Mouse (Mus musculus) stomach, embryonic 15.5 days (tissue): ENCODE measurements around the gene Zbtb46. TPM values are rescaled to one million over a fixed set of nuclear protein-coding genes. Genes with fewer than 3 reads are reported as not detected.
A peak's percentile ranks its signal among the peaks of the same experiment; 100 is the strongest.
"Not testable (repeated sequence)": the region's sequence is repeated elsewhere in the genome, so short reads cannot be mapped to it uniquely, and the experiment has no call there.

Experiments used
- ATAC-seq: fragments of 200-750 bp; cut with Nextera tagmentation; 2 replicates; pipeline ENCODE4 v1.8.0; 2017; ENCODE audit warnings: low read depth, moderate number of reproducible peaks, moderate TSS enrichment; ENCODE audit not compliant: insufficient read depth, low FRiP score
- H3K27ac ChIP-seq: fragments of 300-500 bp; sonication (generic); 2 replicates; pipeline ENCODE4 v1.5.1; 2015; ENCODE audit warnings: mild to moderate bottlenecking, inconsistent platforms
- H3K27me3 ChIP-seq: fragments of 300-500 bp; sonication (generic); replicated peaks from 2 replicates; pipeline ENCODE4 v1.6.1; 2015; ENCODE audit warnings: inconsistent platforms
- H3K36me3 ChIP-seq: fragments of 300-500 bp; sonication (generic); 2 replicates; pipeline ENCODE4 v1.6.1; 2015; ENCODE audit warnings: inconsistent platforms
- H3K4me1 ChIP-seq: fragments of 300-500 bp; sonication (generic); 2 replicates; pipeline ENCODE4 v1.6.1; 2015; ENCODE audit warnings: inconsistent platforms
- H3K4me2 ChIP-seq: fragments of 300-500 bp; sonication (generic); 2 replicates; pipeline ENCODE4 v1.6.1; 2015; ENCODE audit warnings: mild to moderate bottlenecking, inconsistent platforms
- H3K4me3 ChIP-seq: fragments of 300-500 bp; sonication (generic); replicated peaks from 2 replicates; pipeline ENCODE4 v1.5.1; 2015; ENCODE audit warnings: inconsistent platforms
- H3K9ac ChIP-seq: fragments of 300-500 bp; sonication (generic); 2 replicates; pipeline ENCODE4 v1.6.1; 2015; ENCODE audit warnings: inconsistent platforms
- H3K9me3 ChIP-seq: fragments of 300-500 bp; sonication (generic); 2 replicates; pipeline ENCODE4 v1.6.1; 2016; ENCODE audit warnings: inconsistent platforms
- WGBS: fragments of 180-500 bp; shearing (Covaris S2); methylation state at CpG from one replicate; pipeline ENCODE4 v1.1.7; 2015; 5-methylcytosine and 5-hydroxymethylcytosine counted together
- polyA plus RNA-seq: library from polyadenylated mRNA; unstranded; fragments of >200 nt; fragmentation: Nextera tagmentation; extraction: Ambion mirVana; gene quantifications from 2 replicates; pipeline ENCODE4 v1.2.1, GENCODE M21; 2015

Gene Zbtb46
- 9.7 and 10.0 TPM in 2 replicates for polyA plus RNA-seq

- no peaks in the 10 kb centered on the region for H3K36me3 ChIP-seq
Observed at GRCm38 (mm10) chr2:181459153-181459672, at the start of gene Zbtb46. Gene Zbtb46, minus strand, starts transcription at chr2:181459426.

GRCm38 (mm10) chr2:181498644-181499043 lies 39.4 kb upstream of the Zbtb46 start:
- Histone ChIP-seq H3K36me3 (peaks cover 25% of the 10 kb centered on the region), H3K9ac (no peak overlapping the region), H3K4me2 (no peak overlapping the region), H3K9me3 (no peaks in the 10 kb centered on the region), H3K27me3 (no peaks in the 10 kb centered on the region), H3K4me1 (peaks cover 8% of the 10 kb centered on the region), H3K27ac (no peak overlapping the region), H3K4me3 (no peak overlapping the region)
- WGBS = 67% methylated on average over 4 of the region's 4 CpGs
- no peak for ATAC-seq

More at GRCm38 (mm10) chr2:181459153-181459672, at the start of gene Zbtb46:
- Histone ChIP-seq H3K9ac (peak within 1 kb of the TSS; percentile 71), H3K27me3 (peaks cover 4% of the 10 kb centered on the region; the same call in 1 of the 2 replicates), H3K4me2 (peak within 1 kb of the TSS; percentile 99), H3K4me1 (peaks cover 27% of the 10 kb centered on the region), H3K27ac (peak within 1 kb of the TSS; percentile 75), H3K4me3 (peak within 1 kb of the TSS; percentile 97), H3K9me3 (no peaks in the 10 kb centered on the region)
- WGBS = under 1% methylated on average over 48 of the region's 83 CpGs
- ATAC-seq = peak; percentile 89

GRCm38 (mm10) chr2:181497548-181497875 lies 38.3 kb upstream of the Zbtb46 start:
- Histone ChIP-seq H3K27ac (peak overlapping the region; percentile 98), H3K9me3 (no peaks in the 10 kb centered on the region), H3K36me3 (peaks cover 16% of the 10 kb centered on the region), H3K4me1 (peaks cover 8% of the 10 kb centered on the region), H3K27me3 (no peaks in the 10 kb centered on the region), H3K4me2 (peak overlapping the region; percentile 87), H3K4me3 (peak overlapping the region; percentile 96), H3K9ac (peak overlapping the region; percentile 98)
- peak; percentile 82 for ATAC-seq
- under 1% methylated on average over 12 of the region's 12 CpGs for WGBS

- H3K4me2 ChIP-seq = peak within 1 kb of the TSS; percentile 87
- under 1% methylated on average over 46 of the region's 46 CpGs for whole genome bisulfite sequencing
- ATAC-seq = peak; percentile 96
- no peaks in the 10 kb centered on the region for H3K27me3 ChIP-seq
- H3K4me3 ChIP-seq = peak within 1 kb of the TSS; percentile 96
- H3K36me3 ChIP-seq = peaks cover 13% of the 10 kb centered on the region
- peak within 1 kb of the TSS; percentile 98 for H3K27ac ChIP-seq
- peaks cover 8% of the 10 kb centered on the region for H3K4me1 ChIP-seq
- H3K9me3 ChIP-seq = no peaks in the 10 kb centered on the region
- H3K9ac ChIP-seq = peak within 1 kb of the TSS; percentile 98
Observed at GRCm38 (mm10) chr2:181496831-181497547, 37.8 kb upstream of the Zbtb46 start, which contains the start of gene Tpd52l2. Gene Tpd52l2, plus strand, starts transcription at chr2:181497142.

- no peaks in the 10 kb centered on the region for H3K9me3 ChIP-seq
- H3K27ac ChIP-seq = peak overlapping the region; percentile 91
- no peak overlapping the region; the same call in 1 of the 2 replicates for H3K9ac ChIP-seq
- H3K4me2 ChIP-seq = peak overlapping the region; percentile 80
- peaks cover 8% of the 10 kb centered on the region for H3K4me1 ChIP-seq
- H3K36me3 ChIP-seq = peaks cover 6% of the 10 kb centered on the region; the same call in 1 of the 2 replicates
- peak overlapping the region; percentile 96 for H3K4me3 ChIP-seq
- 0 out of 2 replicates have a peak, but pooled peaks have one; percentile 29 for ATAC-seq
- WGBS = 13% methylated on average over 8 of the region's 8 CpGs
- no peaks in the 10 kb centered on the region for H3K27me3 ChIP-seq
Observed at GRCm38 (mm10) chr2:181496281-181496680, 37.1 kb upstream of the Zbtb46 start.

GRCm38 (mm10) chr2:181495845-181496244 lies 36.6 kb upstream of the Zbtb46 start:
- ATAC-seq, H3K27ac ChIP-seq: not testable (repeated sequence)
- WGBS = 57% methylated on average over 8 of the region's 8 CpGs

GRCm38 (mm10) chr2:181494266-181494945 lies 35.2 kb upstream of the Zbtb46 start:
- Histone ChIP-seq H3K36me3 (no peaks in the 10 kb centered on the region), H3K27me3 (no peaks in the 10 kb centered on the region), H3K4me2 (no peak overlapping the region), H3K27ac (no peak overlapping the region), H3K4me3 (no peak overlapping the region), H3K9me3 (no peaks in the 10 kb centered on the region), H3K4me1 (peaks cover 8% of the 10 kb centered on the region), H3K9ac (no peak overlapping the region)
- WGBS = 75% methylated on average over 26 of the region's 26 CpGs
- ATAC-seq = no peak

More at GRCm38 (mm10) chr2:181495845-181496244, 36.6 kb upstream of the Zbtb46 start:
- not testable (repeated sequence) for H3K9me3 ChIP-seq, H3K36me3 ChIP-seq, H3K9ac ChIP-seq, H3K4me3 ChIP-seq, H3K4me1 ChIP-seq, H3K27me3 ChIP-seq
- H3K4me2 ChIP-seq = peak overlapping the region; percentile 80; the same call in 1 of the 2 replicates

- no peak within 1 kb of the TSS for H3K27ac ChIP-seq
- H3K4me3 ChIP-seq = no peak within 1 kb of the TSS
- H3K4me2 ChIP-seq = no peak within 1 kb of the TSS
- H3K27me3 ChIP-seq = no peaks in the 10 kb centered on the region
- H3K4me1 ChIP-seq = peaks cover 5% of the 10 kb centered on the region
- no peaks in the 10 kb centered on the region for H3K36me3 ChIP-seq
- ATAC-seq = no peak
- no peaks in the 10 kb centered on the region for H3K9me3 ChIP-seq
- 79% methylated on average over 31 of the region's 31 CpGs for WGBS
- H3K9ac ChIP-seq = no peak within 1 kb of the TSS
Observed at GRCm38 (mm10) chr2:181493156-181493927, 34.1 kb upstream of the Zbtb46 start, which contains the start of gene Abhd16b. Gene Abhd16b, plus strand, starts transcription at chr2:181493206.

GRCm38 (mm10) chr2:181492206-181492605 lies 33.0 kb upstream of the Zbtb46 start:
- ATAC-seq = no peak
- 47% methylated on average over 3 of the region's 3 CpGs for WGBS
- no peak overlapping the region for H3K27ac ChIP-seq
- no peak overlapping the region for H3K4me3 ChIP-seq
- no peak overlapping the region for H3K9ac ChIP-seq
- peaks cover 11% of the 10 kb centered on the region for H3K4me1 ChIP-seq
- no peaks in the 10 kb centered on the region for H3K9me3 ChIP-seq
- H3K4me2 ChIP-seq = no peak overlapping the region
- H3K27me3 ChIP-seq = no peaks in the 10 kb centered on the region
- no peaks in the 10 kb centered on the region for H3K36me3 ChIP-seq

- Histone ChIP-seq H3K4me1 (peaks cover 16% of the 10 kb centered on the region), H3K27ac (no peak overlapping the region), H3K4me2 (no peak overlapping the region), H3K36me3 (no peaks in the 10 kb centered on the region), H3K4me3 (no peak overlapping the region), H3K27me3 (no peaks in the 10 kb centered on the region), H3K9ac (no peak overlapping the region), H3K9me3 (no peaks in the 10 kb centered on the region)
- no peak for ATAC-seq
- 31% methylated on average over 7 of the region's 7 CpGs for WGBS
Observed at GRCm38 (mm10) chr2:181491432-181492205, 32.4 kb upstream of the Zbtb46 start.
